Mouse (Mus musculus) gastrocnemius, postnatal 36 days (tissue): ENCODE data around the gene Bend3. TPM values are rescaled to one million over a fixed set of nuclear protein-coding genes. Genes with fewer than 3 reads are reported as not detected.
"Not testable (repeated sequence)": the region's sequence is repeated elsewhere in the genome, so short reads cannot be mapped to it uniquely, and the experiment has no call there.

Experiments
- DNase-seq, 2 experiments: peaks; one replicate each; pipeline ENCODE4 v3.0.0; 2022
- intact Hi-C: fragments of 180-260 bp; cut with DNase I; formaldehyde crosslinking; loops from one replicate; pipeline ENCODE4 v1.15.1; 2025
- total RNA-seq, 2 experiments: library from RNA; stranded (reverse); gene quantifications; 2 replicates each; pipeline ENCODE4 v1.2.3; 2021

The Bend3 gene
- total RNA-seq, 2 experiments from 2014 or later: 3.6 to 4.9 TPM

DNA sequence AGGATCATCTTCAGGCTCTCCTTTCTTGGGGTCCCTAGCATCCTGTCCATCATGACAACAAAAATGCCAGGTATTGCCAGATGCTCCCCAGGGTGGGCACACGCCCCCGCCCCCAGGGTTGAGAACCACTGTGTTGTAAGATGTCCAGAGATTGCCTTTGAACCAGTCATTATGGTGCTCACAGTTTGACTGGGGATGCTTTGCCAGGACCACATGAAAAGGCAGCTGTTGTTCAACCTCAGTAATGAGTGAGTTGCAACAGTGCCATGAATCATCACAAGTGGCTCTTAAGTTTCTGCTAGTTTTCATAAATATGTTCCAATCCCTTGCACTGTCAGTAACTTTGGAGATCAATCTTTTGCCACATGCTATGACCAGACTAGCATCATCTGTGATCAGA is 41.3 kb downstream of the Bend3 start:
- intact Hi-C loops: no loop called here
- DNase-seq: no peak

DNA sequence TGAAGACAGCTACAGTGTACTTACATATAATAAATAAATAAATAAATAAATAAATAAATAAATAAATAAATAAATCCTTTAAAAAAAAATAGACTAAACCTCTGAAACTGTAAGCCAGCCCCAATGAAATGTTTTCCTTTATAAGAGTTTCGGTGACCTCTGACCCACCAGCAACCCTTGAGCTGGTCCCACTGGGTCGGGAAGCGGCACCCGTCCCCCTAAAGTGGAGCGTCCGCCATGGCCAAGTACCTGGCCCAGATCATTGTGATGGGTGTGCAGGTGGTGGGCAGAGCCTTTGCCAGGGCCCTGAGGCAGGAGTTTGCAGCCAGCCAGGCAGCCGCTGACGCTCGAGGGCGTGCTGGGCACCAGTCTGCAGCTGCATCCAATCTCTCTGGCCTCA is 45.3 kb downstream of the Bend3 start, which contains the start of gene Gm9803:
Gene Gm9803, plus strand, starts transcription at position 154 of the 400 bp plus-strand sequence.
- DNase-seq, intact Hi-C loops: not testable (repeated sequence)

DNA sequence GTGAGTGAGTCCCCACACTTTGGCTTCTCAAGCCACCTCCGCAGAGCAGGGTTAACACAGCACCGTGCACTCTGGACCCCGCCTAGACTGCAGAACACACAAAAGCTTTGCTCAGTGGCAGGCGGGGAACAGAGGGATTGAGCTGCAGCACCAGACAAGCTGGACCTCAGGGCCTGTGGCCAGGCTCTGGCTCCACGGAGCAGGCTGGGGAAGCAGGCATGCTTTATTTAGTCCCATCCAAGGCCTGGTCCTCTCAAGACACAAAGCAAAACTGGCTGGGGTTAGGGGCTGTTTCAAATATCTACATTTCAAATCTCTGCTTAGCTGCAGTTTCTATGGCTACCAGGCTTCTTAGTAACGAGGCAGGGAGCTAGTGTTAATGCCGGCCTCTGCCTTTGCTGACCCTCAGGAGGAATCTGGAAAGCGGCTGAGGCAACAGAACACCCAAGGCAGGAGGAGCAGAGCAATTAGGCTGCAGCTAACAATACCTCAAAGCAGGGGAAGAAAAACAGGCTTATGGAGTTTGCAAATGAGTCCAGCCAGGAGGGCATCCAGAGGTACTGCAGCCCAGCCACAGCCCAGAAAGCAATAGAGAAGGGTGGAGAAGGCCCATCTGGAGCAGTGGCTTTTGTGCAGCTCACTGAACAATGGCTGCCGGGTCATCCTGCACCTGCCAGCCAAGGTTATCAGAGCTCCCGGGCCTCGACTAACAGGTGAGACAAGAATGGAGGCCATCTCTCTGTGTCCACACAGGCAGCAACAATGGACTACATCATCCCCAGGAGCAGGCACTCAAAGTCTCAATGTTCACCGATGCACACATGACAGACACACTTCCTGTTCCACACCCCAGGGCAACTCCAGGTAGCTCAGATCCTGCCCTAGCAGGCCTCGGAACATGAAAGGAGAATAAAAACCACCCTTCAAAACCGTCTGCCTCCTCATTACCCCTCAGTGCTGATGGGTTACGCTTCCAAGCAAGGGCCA is 48.9 kb downstream of the Bend3 start:
- intact Hi-C loops: no loop called here
- no peak for DNase-seq

DNA sequence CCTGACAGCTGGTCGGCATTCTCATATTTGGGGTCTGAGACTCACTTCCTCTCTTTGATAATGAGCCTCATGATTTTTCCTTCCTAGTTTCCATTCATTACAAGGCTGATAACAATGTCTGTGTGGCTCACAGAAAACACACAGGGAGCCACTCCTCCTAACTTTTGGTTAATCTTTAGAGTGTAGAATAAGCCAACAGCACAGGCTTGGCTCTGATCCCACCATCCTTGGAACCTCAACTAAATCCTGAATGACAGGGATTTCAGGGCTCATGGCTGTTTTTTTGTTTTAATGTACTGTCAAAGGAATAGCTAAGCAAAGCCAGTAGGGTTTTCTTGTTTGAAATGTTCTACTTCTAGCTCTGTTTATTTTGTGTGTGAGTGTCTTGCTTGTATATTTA is 55.8 kb downstream of the Bend3 start:
- no peak for DNase-seq
- intact Hi-C loops: no loop called here

DNA sequence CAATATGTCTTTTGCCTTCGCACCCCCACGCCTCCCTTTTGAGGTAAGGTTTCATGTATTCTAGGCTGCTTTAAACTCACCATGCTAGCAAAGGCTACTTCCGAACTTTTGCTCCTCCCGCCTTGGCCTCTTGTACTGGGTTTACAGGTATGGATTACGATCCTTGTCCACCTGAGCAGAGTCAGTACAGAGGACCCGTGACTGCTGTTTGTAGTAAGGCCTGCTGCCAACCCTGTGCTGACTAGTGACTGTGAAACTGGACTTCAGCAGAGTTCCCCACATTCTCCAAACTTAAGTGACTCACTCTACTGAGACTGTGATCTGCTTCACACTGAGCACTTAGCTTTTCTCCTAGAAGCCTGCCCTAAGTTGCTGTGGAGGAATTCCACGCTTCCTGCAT is 59.0 kb downstream of the Bend3 start:
- intact Hi-C loops: no loop called here
- DNase-seq: no peak

DNA sequence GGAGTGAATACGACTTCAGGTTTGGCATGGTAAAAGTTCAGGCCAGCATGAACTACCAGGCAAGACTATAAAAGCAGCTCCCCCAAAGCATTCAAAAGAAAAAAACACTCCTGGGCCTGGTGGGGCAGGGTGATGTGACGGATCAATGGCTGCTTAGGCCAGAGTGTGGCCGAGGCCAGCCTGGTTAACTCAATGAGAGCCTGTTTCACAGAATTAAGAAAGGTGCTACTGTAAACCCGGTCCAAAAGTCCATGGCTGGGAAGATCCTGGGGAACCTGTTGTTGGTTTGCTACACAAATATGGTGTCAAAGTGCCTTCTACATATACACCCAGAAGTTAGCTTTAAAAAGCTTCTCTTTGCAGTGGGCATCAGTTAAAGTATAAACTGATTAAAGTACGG is 60.2 kb downstream of the Bend3 start:
- intact Hi-C loops: no loop called here
- DNase-seq: no peak

DNA sequence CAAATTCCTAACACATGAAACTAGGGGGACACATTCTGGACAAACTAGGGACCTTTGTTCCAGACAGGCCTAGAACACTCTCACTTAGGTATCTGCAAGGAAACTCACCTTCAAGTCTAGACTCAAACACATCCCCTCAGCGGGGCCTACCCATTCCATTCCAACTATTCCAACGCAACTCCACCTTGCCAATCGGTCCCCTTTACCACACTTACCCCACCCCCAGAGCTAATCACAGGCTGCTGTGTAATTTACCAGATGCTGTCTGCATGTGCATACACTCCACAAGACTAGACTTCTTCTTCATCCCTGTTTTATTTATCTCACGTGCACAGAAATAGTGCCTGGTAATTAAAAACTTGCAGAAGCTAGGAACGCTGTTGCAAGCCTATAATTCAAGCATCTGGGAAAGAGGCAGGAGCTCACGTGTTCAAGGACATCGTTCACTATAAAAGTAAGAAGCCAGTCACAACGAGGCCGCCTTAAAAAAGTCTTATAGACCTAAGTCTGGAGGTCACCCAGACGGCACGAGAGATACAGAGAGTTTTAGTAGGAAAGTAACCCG is 61.2 kb downstream of the Bend3 start:
- no peak for DNase-seq
- intact Hi-C loops: loop anchor here (1.0 kb wide), 1 partner anchor 60 kb away; no protein-coding TSS in a partner anchor

DNA sequence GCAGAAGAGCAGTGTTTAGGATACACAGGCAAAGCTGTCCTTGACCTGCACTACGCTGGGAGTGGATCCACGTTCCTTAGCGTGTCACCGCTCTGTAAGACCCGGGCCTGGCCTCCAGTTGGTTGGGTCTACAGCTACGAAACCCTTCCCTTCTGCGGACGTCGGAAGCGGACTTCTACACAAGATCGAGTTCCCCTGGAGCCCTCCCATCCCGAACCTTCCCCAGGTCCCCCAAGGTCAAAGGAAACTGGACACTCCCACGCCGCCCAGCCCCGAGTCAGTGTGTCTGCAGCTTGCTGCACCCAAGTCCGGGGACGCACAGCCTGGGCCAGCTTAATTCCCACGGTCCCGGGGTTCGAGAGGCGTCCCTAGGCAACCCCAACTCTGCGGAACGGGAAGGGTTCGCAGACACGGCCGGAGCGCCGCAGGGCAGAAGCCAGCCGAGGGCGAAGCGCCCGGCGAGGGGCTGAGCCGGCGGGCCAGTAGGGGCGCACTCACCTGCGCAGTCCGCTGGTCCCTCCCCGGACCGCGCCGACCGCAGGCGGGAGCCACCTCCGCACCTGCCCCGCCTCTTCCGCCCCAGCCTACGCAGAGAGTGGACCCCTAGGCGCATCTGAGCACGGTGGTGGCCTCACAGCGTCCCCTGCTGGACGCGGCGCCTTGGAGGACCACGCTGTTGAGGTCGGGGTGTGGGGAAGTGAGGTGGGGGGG is 62.0 kb downstream of the Bend3 start, which contains the start of gene 1700021F05Rik:
Gene 1700021F05Rik, minus strand, starts transcription at position 553 of the 711 bp plus-strand sequence.
- intact Hi-C loops: loop anchor here (1.0 kb wide), 1 partner anchor 60 kb away; no protein-coding TSS in a partner anchor
- DNase-seq: peak; percentile 93 to 94

DNA sequence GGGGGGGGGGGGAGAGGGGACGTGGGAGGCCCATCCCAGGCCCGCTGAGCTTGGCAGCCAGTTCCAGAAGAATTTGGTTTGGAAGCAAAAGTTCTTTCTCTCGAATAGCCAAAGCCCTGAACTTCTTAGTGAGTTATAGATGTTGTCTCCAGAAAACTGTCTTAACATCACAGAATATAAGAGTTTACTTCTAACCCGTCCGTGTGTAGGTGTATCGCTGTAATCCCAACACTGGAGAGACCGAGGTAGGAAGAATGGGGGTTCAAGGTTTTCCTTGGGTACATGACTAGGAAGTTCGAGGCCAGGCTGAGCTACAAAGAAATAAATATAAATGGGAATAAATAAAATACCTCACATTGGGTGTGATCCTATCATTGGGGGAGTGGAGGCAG is 62.5 kb downstream of the Bend3 start:
- intact Hi-C loops: no loop called here
- DNase-seq: no peak

DNA sequence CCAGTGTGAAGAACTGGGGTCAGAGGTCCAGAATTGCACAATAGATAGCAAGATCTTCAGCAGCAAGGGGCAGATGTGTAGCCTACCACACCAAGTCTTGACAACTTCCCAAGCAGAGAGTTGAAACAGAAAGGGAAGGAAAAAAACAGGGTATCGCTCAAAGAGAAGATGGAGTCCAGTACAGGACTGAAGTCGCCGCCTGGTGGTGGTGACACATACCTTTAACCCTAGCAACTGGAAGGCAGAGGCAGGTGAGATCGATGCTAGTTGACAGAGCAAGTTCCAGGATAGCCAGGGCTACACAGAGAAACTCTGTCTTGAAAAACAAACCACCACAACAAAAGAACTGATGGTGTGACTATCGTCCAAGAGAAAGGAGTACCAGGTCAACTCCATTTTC is 70.8 kb downstream of the Bend3 start:
- DNase-seq: no peak
- intact Hi-C loops: no loop called here

DNA sequence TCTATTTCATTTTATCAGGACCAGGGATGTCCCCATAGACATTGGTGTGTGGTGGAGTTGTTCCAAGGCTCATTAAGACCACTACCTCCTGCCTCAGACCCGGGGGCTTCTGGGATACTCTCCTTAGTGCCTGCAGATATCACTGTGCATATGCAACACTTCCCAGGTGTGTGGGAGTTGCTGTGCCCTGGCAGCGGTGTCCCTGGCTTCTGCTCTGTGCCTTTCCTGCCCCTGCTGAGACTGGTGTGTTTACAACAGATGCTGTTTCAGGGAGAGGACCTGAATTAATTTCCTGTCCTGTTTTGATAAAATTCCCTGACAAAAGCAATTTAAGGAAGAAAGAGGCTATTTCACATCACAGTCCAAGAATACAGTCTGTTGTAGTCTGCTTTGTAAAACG is 72.3 kb downstream of the Bend3 start:
- intact Hi-C loops: loop anchor here (10.0 kb wide), 1 partner anchor 514 kb away; no protein-coding TSS in a partner anchor
- no peak for DNase-seq

DNA sequence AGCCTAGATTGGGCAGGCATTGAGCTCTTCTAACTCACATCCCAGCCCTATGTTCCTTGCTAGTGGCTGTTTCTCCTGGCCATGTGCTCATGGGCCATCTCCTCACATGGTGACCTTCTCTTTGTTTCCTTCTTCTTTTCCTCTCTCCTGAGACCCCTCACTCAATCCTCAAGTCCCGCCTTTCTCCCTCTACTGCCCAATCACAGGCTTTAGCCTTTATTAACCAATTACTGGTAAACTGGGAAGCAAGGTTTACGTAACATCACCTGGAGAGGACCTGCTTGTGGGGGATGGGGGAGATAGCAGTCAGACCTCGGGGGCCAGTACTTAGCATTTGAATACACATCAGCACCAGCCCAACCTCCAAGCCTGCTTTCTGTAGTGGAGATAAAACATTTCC is 72.8 kb downstream of the Bend3 start:
- intact Hi-C loops: loop anchor here (10.0 kb wide), 1 partner anchor 513 kb away; no protein-coding TSS in a partner anchor
- no peak for DNase-seq

DNA sequence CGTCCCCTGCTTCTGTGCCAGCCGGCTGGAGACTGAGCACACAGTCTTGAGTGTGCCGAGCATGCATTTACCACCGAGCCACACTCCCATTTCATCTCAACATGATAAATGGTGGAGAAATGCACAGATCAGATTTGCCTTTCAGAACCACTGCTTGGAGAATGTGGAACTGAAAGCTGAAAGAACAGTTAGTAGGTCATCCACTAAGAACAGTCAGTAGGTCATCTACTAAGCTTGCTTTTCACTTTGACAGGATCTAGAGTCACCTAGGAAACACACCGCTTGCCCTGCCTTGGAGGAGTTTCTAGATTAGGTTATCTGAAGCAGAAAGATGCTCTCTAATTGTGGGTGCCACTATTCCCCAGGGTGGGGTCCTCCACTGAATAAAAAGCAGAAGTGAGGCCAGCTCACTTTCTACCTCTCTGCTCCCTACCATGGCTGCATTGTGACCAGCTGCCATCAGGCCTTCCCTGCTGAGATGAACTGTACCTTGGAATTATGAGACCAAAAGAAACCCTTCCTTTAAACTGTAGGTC is 79.1 kb downstream of the Bend3 start:
- intact Hi-C loops: loop anchor here (10.0 kb wide), 1 partner anchor 507 kb away; no protein-coding TSS in a partner anchor
- no peak for DNase-seq

DNA sequence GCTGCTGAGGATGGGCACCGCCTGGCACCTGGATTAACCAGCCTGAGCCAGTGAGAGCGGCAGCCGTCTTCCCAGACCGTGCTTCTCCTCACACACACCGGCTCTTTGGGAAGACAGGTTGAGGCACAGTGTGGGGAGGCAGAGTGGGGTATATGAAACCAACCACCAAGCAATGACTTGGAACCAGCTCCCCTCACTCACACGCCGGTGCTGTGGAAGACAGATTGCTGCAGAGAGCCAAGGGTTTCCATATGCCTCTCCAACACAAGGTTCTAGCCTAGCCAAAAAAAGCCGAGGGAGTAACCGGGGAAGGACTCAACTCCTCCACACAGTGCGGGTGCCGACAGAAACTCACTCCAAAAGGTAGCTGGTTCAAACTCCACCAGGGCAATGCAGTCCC is 80.7 kb downstream of the Bend3 start:
- DNase-seq: no peak
- intact Hi-C loops: loop anchor here (10.0 kb wide), 1 partner anchor 505 kb away; no protein-coding TSS in a partner anchor

DNA sequence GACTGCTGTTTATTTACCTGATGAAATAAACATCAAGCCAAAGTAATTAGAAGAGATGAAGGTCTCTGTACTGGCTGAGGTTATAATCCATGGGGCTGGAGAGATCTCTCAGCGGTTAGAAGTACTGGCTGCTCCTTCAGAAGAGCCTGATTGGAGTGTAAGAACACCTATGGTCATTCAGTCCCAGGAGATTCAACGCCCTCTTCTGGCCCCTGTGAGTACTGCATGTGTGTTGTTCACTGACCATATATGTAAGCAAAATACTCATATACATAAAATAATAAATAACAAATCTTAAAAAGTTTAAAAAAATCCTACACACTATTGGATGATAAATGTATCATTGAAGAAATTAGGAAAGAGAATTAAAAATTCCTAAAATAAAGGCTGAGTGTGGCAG is 82.1 kb downstream of the Bend3 start:
- intact Hi-C loops: no loop called here
- no peak for DNase-seq

DNA sequence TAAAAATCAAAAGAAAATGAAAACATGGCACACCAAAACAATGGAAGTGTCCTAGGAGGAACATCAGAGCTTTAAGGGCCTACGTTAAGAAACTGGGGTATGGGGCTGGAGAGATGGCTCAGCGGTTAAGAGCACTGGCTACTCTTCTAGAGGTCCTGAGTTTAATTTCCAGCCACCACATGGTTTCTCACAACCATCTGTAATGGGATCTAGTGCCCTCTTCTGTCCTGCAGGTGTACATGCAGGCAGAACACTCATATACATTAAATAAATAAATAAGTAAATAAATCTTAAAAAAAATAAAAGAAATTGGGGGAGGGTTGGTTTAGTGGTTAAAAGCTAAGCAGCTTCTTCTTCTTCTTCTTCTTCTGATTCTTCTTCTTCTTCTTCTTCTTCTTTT is 82.7 kb downstream of the Bend3 start:
- intact Hi-C loops: no loop called here

More for the DNA sequence above, 82.7 kb downstream of the Bend3 start:
- no peak for DNase-seq
